Mouse (Mus musculus) cerebellum, adult 18-20 months (tissue): ENCODE data around the gene Unc93b1.

ENCODE experiments used
- DNase-seq, 2 experiments: peaks; one replicate each; pipeline ENCODE4 v3.0.0; 2021

The Unc93b1 gene

GRCm38 (mm10) chr19:3988750-3989149 lies 53.8 kb downstream of the Unc93b1 start:
- DNase-seq = no peak

GRCm38 (mm10) chr19:3990804-3991203 lies 55.8 kb downstream of the Unc93b1 start:
- no peak for DNase-seq

GRCm38 (mm10) chr19:3991562-3991961 lies 56.6 kb downstream of the Unc93b1 start:
- DNase-seq = no peak

GRCm38 (mm10) chr19:3991966-3992365 lies 57.0 kb downstream of the Unc93b1 start:
- DNase-seq = no peak

GRCm38 (mm10) chr19:3992416-3992815 lies 57.4 kb downstream of the Unc93b1 start, which contains the start of gene Tbx10:
Gene Tbx10 (plus strand): TSS chr19:3992752.
- DNase-seq = no peak

GRCm38 (mm10) chr19:3994932-3995331 lies 59.9 kb downstream of the Unc93b1 start:
- no peak for DNase-seq

- no peak for DNase-seq
These were observed 60.5 kb downstream of the Unc93b1 start for GRCm38 (mm10) chr19:3995505-3995904.

- no peak for DNase-seq
These were observed 61.1 kb downstream of the Unc93b1 start for GRCm38 (mm10) chr19:3996106-3996505.

- no peak for DNase-seq
These were observed 61.8 kb downstream of the Unc93b1 start for GRCm38 (mm10) chr19:3996747-3997146.

- no peak for DNase-seq
These were observed 62.2 kb downstream of the Unc93b1 start for GRCm38 (mm10) chr19:3997231-3997630.

- DNase-seq = no peak
These were observed 63.3 kb downstream of the Unc93b1 start for GRCm38 (mm10) chr19:3998335-3998734.
